Mouse (Mus musculus): ENCODE measurements around the gene Dgat2. TPM values are rescaled to one million over a fixed set of nuclear protein-coding genes. Genes with fewer than 3 reads are reported as not detected.

The Dgat2 gene
- polyA plus RNA-seq, 1 experiment = 10.9 TPM

DNA sequence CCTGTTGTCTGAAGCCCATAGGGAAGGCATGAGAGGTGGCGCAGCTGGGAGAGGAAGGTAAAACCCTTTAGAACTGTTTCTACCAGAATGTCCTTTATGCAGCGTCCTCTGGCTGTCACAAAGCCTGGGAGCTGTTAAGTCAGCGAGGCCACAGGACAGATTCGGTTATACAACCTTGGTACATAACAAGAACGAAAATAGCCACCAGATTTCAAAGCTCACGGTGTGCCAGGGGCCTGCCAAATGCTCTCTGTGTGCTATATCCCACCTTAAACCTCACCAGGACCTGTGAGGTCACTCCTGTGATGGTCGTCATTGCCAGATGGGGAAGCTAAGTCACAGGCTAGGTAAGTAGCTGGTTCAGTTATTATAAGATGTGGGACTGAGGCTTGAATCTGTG lies 19.6 kb upstream of the Dgat2 start:
- Histone ChIP-seq H3K4me1 (ENCODE audit: control insufficient read depth, insufficient read depth, low read length) (no peaks in the 10 kb centered on the region; the same call in 1 of the 2 replicates), H3K4me3 (replicated peaks; ENCODE audit: control insufficient read depth, low read depth, low read length) (no peak overlapping the region), H3K27ac (ENCODE audit: control insufficient read depth, insufficient read depth, low read depth, low read length, poor library complexity) (no peak overlapping the region)
- TF ChIP-seq CTCF (IDR thresholded peaks at IDR 0.05; ENCODE audit: control insufficient read depth, insufficient read depth, low read length) = no peak
- TF ChIP-seq POLR2A (IDR thresholded peaks at IDR 0.05; ENCODE audit: borderline replicate concordance, control insufficient read depth, low read depth, low read length) = no peak
- WGBS = 77% methylated on average over 7 of the region's 7 CpGs

DNA sequence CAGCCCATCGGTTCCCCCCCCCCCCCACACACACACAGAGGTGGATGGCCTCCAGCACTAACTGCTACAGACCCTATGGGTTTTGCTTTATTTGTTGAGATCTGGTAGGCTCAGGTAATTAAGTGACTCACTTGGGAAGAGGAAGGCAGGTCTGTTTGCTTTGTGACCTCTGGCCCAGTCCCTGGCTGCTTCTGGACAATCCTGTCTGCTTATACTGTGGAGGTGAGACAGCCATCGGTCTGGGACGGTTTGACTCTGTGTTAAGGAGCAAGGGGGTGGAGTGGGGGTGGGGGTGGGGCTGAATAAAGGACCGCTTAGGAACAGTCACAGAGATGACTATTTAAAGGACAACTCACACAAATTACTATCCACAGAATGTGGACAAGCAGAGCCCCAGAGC lies 17.8 kb upstream of the Dgat2 start:
- 72% methylated on average over 4 of the region's 4 CpGs for WGBS
- Histone ChIP-seq H3K4me3 (replicated peaks; ENCODE audit: control insufficient read depth, low read depth, low read length) (no peak overlapping the region), H3K4me1 (ENCODE audit: control insufficient read depth, insufficient read depth, low read length) (no peaks in the 10 kb centered on the region; the same call in 1 of the 2 replicates), H3K27ac (ENCODE audit: control insufficient read depth, insufficient read depth, low read depth, low read length, poor library complexity) (no peak overlapping the region)
- TF ChIP-seq POLR2A (IDR thresholded peaks at IDR 0.05; ENCODE audit: borderline replicate concordance, control insufficient read depth, low read depth, low read length) = no peak
- TF ChIP-seq CTCF (IDR thresholded peaks at IDR 0.05; ENCODE audit: control insufficient read depth, insufficient read depth, low read length) = no peak

DNA sequence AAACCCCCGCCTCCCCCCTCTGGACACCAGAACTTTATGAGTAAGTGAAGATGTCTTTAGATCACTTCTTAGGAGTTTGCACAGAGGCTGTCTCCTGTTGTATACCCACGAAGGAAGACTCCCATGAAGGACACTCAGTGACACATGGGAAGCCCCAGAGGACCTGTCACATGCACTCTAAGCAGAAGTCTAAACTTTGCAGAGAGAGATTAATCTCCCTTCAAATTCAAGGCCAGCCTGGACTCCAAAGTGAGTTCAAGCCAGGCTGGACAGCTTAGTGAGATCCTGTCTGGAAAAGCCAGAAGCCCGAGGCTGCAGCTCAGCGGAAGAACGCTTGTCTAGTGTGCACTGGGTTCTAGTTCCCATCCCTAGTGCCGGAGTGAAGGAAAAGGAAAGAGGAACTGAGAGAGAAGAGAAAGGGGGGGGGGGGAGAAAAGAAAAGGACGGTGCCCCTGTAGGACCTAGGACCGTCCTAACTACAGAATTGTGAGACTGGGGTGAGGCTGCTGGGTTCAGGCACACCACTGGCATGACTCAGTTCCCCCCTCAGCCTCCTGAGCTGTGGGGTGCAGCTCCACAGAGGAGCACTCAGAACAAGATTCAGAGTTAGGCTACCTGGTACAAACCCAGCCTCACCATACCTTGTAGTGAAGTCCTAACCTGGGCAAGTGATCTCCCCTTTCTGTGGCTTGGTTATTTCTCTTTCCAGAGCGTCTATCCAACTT lies 17.1 kb upstream of the Dgat2 start:
- H3K27ac ChIP-seq (ENCODE audit: control insufficient read depth, insufficient read depth, low read depth, low read length, poor library complexity) = no peak overlapping the region
- H3K4me1 ChIP-seq (ENCODE audit: control insufficient read depth, insufficient read depth, low read length) = no peaks in the 10 kb centered on the region; the same call in 1 of the 2 replicates
- 43% methylated on average over 9 of the region's 9 CpGs for WGBS
- no peak overlapping the region for H3K4me3 ChIP-seq (replicated peaks; ENCODE audit: control insufficient read depth, low read depth, low read length)
- TF ChIP-seq POLR2A (IDR thresholded peaks at IDR 0.05; ENCODE audit: borderline replicate concordance, control insufficient read depth, low read depth, low read length) (no peak), CTCF (IDR thresholded peaks at IDR 0.05; ENCODE audit: control insufficient read depth, insufficient read depth, low read length) (no peak)

DNA sequence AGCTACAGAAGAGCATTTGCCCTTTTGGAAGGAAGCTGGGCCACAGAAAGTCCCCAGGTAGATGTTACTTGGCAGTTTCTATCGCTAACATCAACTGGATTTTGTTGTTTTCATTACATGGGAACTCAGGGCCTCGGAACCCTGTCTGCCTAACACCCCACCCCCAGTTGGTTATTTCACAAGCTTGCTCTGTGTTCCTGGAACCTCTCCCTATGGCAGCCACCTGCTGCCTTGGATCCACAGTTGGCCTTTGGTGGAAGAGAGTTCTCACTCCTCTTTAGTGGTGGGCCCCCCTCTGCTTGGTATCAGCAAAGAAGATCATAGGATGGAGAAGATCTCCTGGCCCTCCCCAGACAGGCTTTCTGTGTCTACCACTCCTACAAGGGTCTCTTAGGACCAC lies 16.3 kb upstream of the Dgat2 start:
- 79% methylated on average over 2 of the region's 2 CpGs for WGBS
- no peak overlapping the region for H3K27ac ChIP-seq (ENCODE audit: control insufficient read depth, insufficient read depth, low read depth, low read length, poor library complexity)
- H3K4me1 ChIP-seq (ENCODE audit: control insufficient read depth, insufficient read depth, low read length) = no peaks in the 10 kb centered on the region; the same call in 1 of the 2 replicates
- TF ChIP-seq POLR2A (IDR thresholded peaks at IDR 0.05; ENCODE audit: borderline replicate concordance, control insufficient read depth, low read depth, low read length) = no peak
- TF ChIP-seq CTCF (IDR thresholded peaks at IDR 0.05; ENCODE audit: control insufficient read depth, insufficient read depth, low read length) = no peak
- H3K4me3 ChIP-seq (replicated peaks; ENCODE audit: control insufficient read depth, low read depth, low read length) = no peak overlapping the region

DNA sequence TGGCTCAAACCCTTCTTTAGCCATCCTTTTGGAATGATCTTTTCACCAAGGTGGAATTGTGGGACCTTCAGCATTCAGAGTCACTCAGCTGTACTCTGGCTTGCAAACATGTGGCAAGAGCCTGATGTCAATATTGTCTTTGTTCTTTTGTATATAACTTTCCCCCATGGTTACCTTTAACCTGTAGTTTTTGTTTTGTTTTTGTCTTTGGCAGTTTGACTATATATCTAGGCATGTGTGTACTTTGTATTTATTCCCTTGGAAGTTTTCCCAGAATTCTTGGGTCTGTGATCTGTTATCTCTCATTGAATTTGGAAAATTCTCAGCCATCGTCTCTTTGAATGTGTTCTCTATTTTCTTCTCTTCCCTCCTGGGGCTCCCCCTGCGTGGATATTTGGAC lies 12.0 kb upstream of the Dgat2 start:
- TF ChIP-seq CTCF (IDR thresholded peaks at IDR 0.05; ENCODE audit: control insufficient read depth, insufficient read depth, low read length) = no peak
- TF ChIP-seq POLR2A (IDR thresholded peaks at IDR 0.05; ENCODE audit: borderline replicate concordance, control insufficient read depth, low read depth, low read length) = no peak
- no peak overlapping the region for H3K27ac ChIP-seq (ENCODE audit: control insufficient read depth, insufficient read depth, low read depth, low read length, poor library complexity)
- H3K4me1 ChIP-seq (ENCODE audit: control insufficient read depth, insufficient read depth, low read length) = peaks cover 7% of the 10 kb centered on the region; the same call in 1 of the 2 replicates
- H3K4me3 ChIP-seq (replicated peaks; ENCODE audit: control insufficient read depth, low read depth, low read length) = no peak overlapping the region
- WGBS = 81% methylated on average over 2 of the region's 2 CpGs

DNA sequence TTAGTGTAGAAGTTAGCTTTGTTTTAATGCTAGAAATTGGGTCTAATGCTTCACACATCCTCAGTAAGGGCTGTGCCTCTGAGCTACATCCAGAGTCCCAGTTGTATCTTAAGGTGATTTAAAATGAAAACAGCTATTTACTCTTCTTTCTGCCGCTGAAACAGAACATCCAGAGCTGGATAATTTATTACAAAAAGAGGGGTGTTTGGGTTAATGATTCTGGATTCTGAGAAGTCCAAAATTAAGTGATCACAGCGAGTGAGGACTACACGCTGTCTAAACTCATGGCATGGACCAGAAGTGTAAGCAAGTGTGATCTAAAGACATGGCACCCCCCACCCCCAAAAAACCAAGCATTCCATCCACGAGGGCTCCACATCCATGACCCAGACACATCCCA lies 11.4 kb upstream of the Dgat2 start:
- Histone ChIP-seq H3K27ac (ENCODE audit: control insufficient read depth, insufficient read depth, low read depth, low read length, poor library complexity) (no peak overlapping the region), H3K4me1 (ENCODE audit: control insufficient read depth, insufficient read depth, low read length) (peaks cover 7% of the 10 kb centered on the region; the same call in 1 of the 2 replicates), H3K4me3 (replicated peaks; ENCODE audit: control insufficient read depth, low read depth, low read length) (no peak overlapping the region)
- TF ChIP-seq POLR2A (IDR thresholded peaks at IDR 0.05; ENCODE audit: borderline replicate concordance, control insufficient read depth, low read depth, low read length) = no peak
- no peak for TF ChIP-seq CTCF (IDR thresholded peaks at IDR 0.05; ENCODE audit: control insufficient read depth, insufficient read depth, low read length)
- 78% methylated on average over 4 of the region's 4 CpGs for WGBS

DNA sequence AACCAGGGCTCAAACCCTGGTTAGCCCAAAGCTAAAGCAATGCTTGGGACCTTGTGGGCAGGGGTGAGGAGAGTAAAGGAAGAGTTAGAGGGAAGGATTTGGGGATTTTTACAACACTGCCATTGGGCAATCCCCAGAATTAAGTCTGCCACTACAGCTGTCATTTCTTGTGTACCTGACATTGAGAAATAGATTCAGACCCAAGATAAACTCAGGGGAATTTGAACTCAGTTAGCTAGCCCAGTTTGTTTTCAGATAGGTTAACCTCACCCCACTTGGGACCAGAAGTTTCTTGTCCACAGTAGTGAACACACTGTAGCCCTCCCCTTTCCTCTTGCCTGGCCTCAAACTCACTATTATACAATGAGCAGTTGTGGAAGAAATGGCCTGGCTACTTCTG lies 8.9 kb upstream of the Dgat2 start:
- TF ChIP-seq POLR2A (IDR thresholded peaks at IDR 0.05; ENCODE audit: borderline replicate concordance, control insufficient read depth, low read depth, low read length) = no peak
- TF ChIP-seq CTCF (IDR thresholded peaks at IDR 0.05; ENCODE audit: control insufficient read depth, insufficient read depth, low read length) = no peak
- H3K4me1 ChIP-seq (ENCODE audit: control insufficient read depth, insufficient read depth, low read length) = peaks cover 9% of the 10 kb centered on the region; the same call in 1 of the 2 replicates
- H3K4me3 ChIP-seq (replicated peaks; ENCODE audit: control insufficient read depth, low read depth, low read length) = no peak overlapping the region
- peak overlapping the region; percentile 58; the same call in 1 of the 2 replicates for H3K27ac ChIP-seq (ENCODE audit: control insufficient read depth, insufficient read depth, low read depth, low read length, poor library complexity)

DNA sequence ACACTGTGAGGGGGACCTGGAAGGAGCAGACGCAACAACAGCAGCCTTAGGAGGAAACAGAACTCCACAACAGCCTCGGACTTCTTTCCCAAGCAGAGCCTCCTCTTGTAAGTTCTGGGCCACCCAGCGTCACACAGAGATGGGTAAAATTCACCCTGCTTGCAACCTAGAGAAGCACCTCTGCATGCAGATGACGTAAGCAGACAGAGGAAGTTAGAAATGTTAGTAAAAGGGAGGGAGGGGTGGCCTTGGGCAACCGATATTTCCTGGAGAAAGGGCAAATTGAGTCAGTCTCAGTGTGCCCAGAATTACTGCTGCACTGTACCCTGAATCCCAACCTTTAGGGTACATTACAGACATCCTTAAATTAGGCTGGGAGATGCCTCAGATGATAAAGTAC lies 7.4 kb upstream of the Dgat2 start:
- Histone ChIP-seq H3K27ac (ENCODE audit: control insufficient read depth, insufficient read depth, low read depth, low read length, poor library complexity) (peak overlapping the region; percentile 84), H3K4me3 (replicated peaks; ENCODE audit: control insufficient read depth, low read depth, low read length) (peak overlapping the region; percentile 50), H3K4me1 (ENCODE audit: control insufficient read depth, insufficient read depth, low read length) (peaks cover 9% of the 10 kb centered on the region; the same call in 1 of the 2 replicates)
- TF ChIP-seq POLR2A (IDR thresholded peaks at IDR 0.05; ENCODE audit: borderline replicate concordance, control insufficient read depth, low read depth, low read length) = no peak
- TF ChIP-seq CTCF (IDR thresholded peaks at IDR 0.05; ENCODE audit: control insufficient read depth, insufficient read depth, low read length) = no peak
- WGBS = 20% methylated on average over 5 of the region's 5 CpGs

Measured in bone marrow, adult 2 months (tissue).